Mouse (Mus musculus) kidney, embryonic 16.5 days (tissue): ENCODE measurements around the gene Lrrc55. TPM values are rescaled to one million over a fixed set of nuclear protein-coding genes. Genes with fewer than 3 reads are reported as not detected.

Source experiments
- ATAC-seq: fragments of 200-750 bp; cut with Nextera tagmentation; 2 replicates; pipeline ENCODE4 v1.8.0; 2017; ENCODE audit warnings: moderate TSS enrichment; ENCODE audit not compliant: low FRiP score, low TSS enrichment
- H3K27ac ChIP-seq: fragments of 300-500 bp; sonication (generic); 2 replicates; pipeline ENCODE4 v1.5.1; 2014; ENCODE audit warnings: low read length
- H3K27me3 ChIP-seq: fragments of 300-500 bp; sonication (generic); 2 replicates; pipeline ENCODE4 v1.6.1; 2014; ENCODE audit warnings: low read length, control low read depth, mixed read lengths; ENCODE audit not compliant: insufficient read depth
- H3K36me3 ChIP-seq: fragments of 300-500 bp; sonication (generic); 2 replicates; pipeline ENCODE4 v1.6.1; 2014; ENCODE audit warnings: low read length, control low read depth, mixed read lengths; ENCODE audit not compliant: insufficient read depth
- H3K4me1 ChIP-seq: fragments of 300-500 bp; sonication (generic); 2 replicates; pipeline ENCODE4 v1.6.1; 2014; ENCODE audit warnings: low read length, control low read depth, mixed read lengths; ENCODE audit not compliant: insufficient read depth
- H3K4me2 ChIP-seq: fragments of 300-500 bp; sonication (generic); replicated peaks from 2 replicates; pipeline ENCODE4 v1.6.1; 2014; ENCODE audit warnings: low read depth, low read length
- H3K4me3 ChIP-seq: fragments of 300-500 bp; sonication (generic); 2 replicates; pipeline ENCODE4 v1.5.1; 2014; ENCODE audit warnings: mild to moderate bottlenecking, low read length
- H3K9ac ChIP-seq: fragments of 300-500 bp; sonication (generic); replicated peaks from 2 replicates; pipeline ENCODE4 v1.6.1; 2014; ENCODE audit warnings: low read length
- H3K9me3 ChIP-seq: fragments of 300-500 bp; sonication (generic); 2 replicates; pipeline ENCODE4 v1.6.1; 2016; ENCODE audit warnings: low read length, control low read depth
- WGBS: fragments of 180-500 bp; shearing (Covaris S2); extraction: QIAGEN DNeasy Blood & Tissue Kit; methylation state at CpG from one replicate; pipeline ENCODE4 v1.1.7; 2014; 5-methylcytosine and 5-hydroxymethylcytosine counted together
- polyA plus RNA-seq: library from polyadenylated mRNA; unstranded; fragments of >200 nt; fragmentation: Nextera tagmentation; extraction: Ambion mirVana; gene quantifications from 2 replicates; pipeline ENCODE4 v1.2.1, GENCODE M21; 2015

Gene Lrrc55
- polyA plus RNA-seq, 1 experiment from 2014 or later = 0.80 TPM

DNA sequence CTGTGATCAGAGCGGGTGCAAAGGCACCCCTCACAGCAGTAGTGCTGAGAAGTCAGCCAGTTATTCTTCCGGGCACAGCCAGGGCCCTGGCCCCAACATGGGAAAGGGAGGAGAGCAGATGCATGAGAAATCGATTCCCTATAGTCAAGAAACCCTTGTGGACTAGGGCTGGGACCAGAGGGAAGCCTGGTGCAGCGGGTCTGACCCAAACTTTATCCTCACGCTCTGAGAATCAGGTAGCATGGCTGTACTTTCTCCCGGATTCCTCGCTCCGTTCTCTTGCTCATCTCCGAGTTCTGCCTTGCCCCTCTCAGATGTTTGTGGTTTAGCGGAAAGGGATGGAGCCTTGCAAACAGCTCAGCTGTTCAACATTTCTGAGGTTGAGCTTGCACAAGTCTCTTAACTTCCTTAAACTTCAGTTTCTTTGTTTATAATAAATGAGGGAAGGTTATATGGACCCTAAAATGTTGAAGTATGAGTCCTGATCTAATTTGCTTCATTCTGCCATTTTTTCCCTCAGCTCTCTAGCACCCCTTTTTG is 59.3 kb downstream of the Lrrc55 start:
- Histone ChIP-seq H3K4me3 (peak overlapping the region; percentile 41), H3K9ac (peak overlapping the region; percentile 59), H3K4me1 (no peaks in the 10 kb centered on the region), H3K36me3 (no peaks in the 10 kb centered on the region), H3K9me3 (no peaks in the 10 kb centered on the region), H3K27ac (peak overlapping the region; percentile 47), H3K4me2 (no peak overlapping the region), H3K27me3 (no peaks in the 10 kb centered on the region)
- no peak for ATAC-seq
- 57% methylated on average over 10 of the region's 10 CpGs for WGBS

DNA sequence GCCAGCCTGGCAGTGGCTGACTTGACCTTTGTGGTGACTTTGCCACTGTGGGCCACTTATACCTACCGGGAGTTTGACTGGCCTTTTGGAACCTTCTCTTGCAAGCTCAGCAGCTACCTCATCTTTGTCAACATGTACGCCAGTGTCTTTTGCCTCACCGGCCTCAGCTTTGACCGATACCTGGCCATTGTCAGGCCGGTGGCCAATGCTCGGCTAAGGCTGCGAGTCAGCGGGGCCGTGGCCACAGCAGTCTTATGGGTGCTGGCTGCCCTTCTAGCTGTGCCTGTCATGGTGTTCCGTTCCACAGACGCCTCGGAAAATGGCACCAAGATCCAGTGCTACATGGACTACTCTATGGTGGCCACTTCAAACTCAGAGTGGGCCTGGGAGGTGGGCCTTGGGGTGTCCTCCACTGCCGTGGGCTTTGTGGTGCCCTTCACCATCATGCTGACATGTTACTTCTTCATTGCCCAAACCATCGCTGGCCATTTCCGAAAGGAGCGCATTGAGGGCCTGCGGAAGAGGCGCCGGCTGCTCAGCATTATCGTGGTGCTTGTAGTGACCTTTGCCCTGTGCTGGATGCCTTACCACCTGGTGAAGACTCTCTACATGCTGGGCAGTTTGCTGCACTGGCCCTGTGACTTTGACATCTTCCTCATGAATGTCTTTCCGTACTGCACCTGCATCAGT is 60.0 kb downstream of the Lrrc55 start:
- peak overlapping the region; percentile 59 for H3K9ac ChIP-seq
- WGBS = 71% methylated on average over 21 of the region's 21 CpGs
- no peaks in the 10 kb centered on the region for H3K9me3 ChIP-seq
- ATAC-seq = no peak
- H3K4me1 ChIP-seq = no peaks in the 10 kb centered on the region
- H3K36me3 ChIP-seq = no peaks in the 10 kb centered on the region
- peak overlapping the region; percentile 7; the same call in 1 of the 2 replicates for H3K4me2 ChIP-seq
- H3K27ac ChIP-seq = peak overlapping the region; percentile 53
- peak overlapping the region; percentile 41 for H3K4me3 ChIP-seq
- H3K27me3 ChIP-seq = no peaks in the 10 kb centered on the region

DNA sequence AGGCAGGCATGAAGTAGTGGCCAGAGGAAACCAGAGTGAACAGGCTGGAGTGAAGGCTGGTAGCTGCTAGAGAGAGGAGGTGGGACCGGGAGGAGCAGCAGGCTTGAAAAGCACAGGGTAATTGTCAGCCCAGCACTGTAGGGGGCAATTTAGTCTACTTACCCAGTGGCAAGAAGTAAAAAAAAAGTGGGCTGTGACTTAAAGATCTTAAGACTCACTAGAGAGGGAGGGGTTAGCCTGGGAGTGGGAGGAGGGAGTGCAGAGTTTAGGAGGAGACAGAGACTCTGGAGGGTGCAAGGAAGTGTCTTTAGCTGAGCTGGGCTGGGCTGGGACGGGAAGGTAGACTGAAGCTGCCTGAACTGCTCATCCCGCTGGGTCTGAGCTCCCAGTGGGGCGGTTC is 60.9 kb downstream of the Lrrc55 start, which contains the start of gene Aplnr:
Gene Aplnr (plus strand): TSS at position 137 of the 400 bp plus-strand sequence.
- 9% methylated on average over 4 of the region's 4 CpGs for WGBS
- 0 out of 2 replicates have a peak, but pooled peaks cover 3% of the 10 kb centered on the region for H3K4me1 ChIP-seq
- ATAC-seq = peak; percentile 64
- no peaks in the 10 kb centered on the region for H3K36me3 ChIP-seq
- no peaks in the 10 kb centered on the region for H3K9me3 ChIP-seq
- H3K27ac ChIP-seq = peak within 1 kb of the TSS; percentile 53
- peak within 1 kb of the TSS; percentile 11 for H3K4me2 ChIP-seq
- peak within 1 kb of the TSS; percentile 41 for H3K4me3 ChIP-seq
- H3K9ac ChIP-seq = peak within 1 kb of the TSS; percentile 59
- H3K27me3 ChIP-seq = no peaks in the 10 kb centered on the region

DNA sequence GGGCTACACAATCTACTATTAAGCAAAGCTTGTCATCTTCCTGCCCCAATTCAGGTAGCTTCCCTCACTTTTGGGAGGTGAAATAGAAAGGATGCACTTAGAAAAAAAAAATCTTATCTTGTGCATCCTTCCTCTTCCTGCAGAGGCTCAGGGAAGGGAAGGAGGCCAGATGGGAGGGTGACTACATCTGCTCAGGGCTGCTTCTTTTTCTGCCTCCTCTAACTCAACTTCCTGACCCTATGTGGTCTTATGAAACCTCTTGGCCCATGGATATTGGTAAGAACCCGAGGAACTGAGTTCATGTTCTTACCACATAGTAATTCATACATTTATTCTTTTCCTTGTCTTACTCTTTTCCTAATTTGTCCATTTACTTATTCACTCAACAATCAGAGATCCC is 61.9 kb downstream of the Lrrc55 start:
- WGBS = 36% methylated on average over 1 of the region's 1 CpGs
- Histone ChIP-seq H3K9me3 (no peaks in the 10 kb centered on the region), H3K27ac (no peak overlapping the region), H3K9ac (no peak overlapping the region), H3K4me2 (no peak overlapping the region), H3K4me1 (0 out of 2 replicates have a peak, but pooled peaks cover 4% of the 10 kb centered on the region), H3K36me3 (no peaks in the 10 kb centered on the region), H3K27me3 (no peaks in the 10 kb centered on the region), H3K4me3 (no peak overlapping the region)
- ATAC-seq = no peak

DNA sequence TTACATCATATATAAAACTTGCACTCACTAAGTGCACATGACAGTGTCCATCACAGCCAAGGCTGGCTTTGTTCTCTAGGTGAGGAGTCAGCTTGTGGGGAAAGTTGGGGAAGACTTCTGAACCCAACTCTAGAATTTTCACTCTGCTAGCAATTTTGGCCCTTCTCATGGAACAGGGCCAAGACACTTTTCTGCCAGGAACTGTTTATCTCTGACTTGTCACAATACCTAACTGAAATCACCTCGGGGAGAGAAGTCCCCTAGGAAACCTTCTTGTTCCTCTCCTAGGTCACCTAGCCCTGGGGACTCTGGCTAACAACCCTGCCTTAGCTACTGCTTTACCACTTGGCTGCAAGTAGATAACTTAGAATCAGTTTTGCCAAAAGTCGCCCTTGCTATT is 64.8 kb downstream of the Lrrc55 start:
- 47% methylated on average over 2 of the region's 2 CpGs for WGBS
- Histone ChIP-seq H3K9ac (no peak overlapping the region), H3K4me3 (no peak overlapping the region), H3K27me3 (no peaks in the 10 kb centered on the region), H3K4me1 (0 out of 2 replicates have a peak, but pooled peaks cover 4% of the 10 kb centered on the region), H3K9me3 (no peaks in the 10 kb centered on the region), H3K36me3 (no peaks in the 10 kb centered on the region), H3K27ac (0 out of 2 replicates have a peak overlapping the region, but pooled peaks have one; percentile 14), H3K4me2 (no peak overlapping the region)
- ATAC-seq = no peak

DNA sequence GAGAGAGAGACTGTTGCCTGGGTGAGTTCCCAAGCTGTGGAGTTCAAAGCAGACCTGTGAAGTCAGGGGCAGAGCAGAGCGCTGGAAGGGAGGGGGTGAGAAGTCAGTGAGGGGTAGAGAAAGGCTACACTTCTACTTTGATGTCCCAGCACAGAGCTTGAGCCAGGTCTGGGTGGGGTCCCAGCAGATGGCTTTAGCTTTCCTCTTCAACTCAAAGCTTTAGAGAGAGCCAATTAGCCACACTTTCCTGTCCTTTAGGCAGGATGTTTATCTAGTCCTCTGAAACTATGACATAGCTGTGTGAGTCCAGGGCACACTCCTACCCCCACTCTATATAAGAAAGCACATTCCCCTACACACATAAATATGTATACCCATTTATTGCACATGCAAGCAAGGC is 65.3 kb downstream of the Lrrc55 start:
- H3K4me2 ChIP-seq = no peak overlapping the region
- no peaks in the 10 kb centered on the region for H3K27me3 ChIP-seq
- no peaks in the 10 kb centered on the region for H3K36me3 ChIP-seq
- WGBS = 0% methylated on average over 1 of the region's 1 CpGs
- H3K27ac ChIP-seq = no peak overlapping the region
- peak; percentile 36; the same call in 1 of the 2 replicates for ATAC-seq
- 0 out of 2 replicates have a peak, but pooled peaks cover 4% of the 10 kb centered on the region for H3K4me1 ChIP-seq
- H3K9ac ChIP-seq = no peak overlapping the region
- H3K9me3 ChIP-seq = no peaks in the 10 kb centered on the region
- H3K4me3 ChIP-seq = no peak overlapping the region

DNA sequence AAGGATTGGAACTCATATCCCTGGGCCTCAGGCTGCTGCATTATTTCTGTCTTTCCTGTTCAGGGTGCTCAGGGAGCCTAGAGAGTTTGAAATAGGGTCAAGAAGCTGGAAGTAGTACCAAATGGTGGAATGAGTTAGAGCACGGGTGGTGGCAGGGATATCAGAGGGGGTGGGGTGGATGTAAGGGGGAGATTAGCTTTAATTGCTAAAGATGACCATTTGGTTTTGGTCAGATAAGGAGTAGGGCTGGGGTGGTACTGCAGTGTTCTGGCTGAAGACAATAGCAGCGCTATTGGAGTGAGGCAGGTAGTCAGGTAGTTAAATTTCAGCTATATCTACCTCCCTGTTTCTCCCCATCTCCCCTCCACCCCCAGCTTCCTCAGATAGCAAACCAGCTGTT is 65.8 kb downstream of the Lrrc55 start:
- H3K4me2 ChIP-seq = no peak overlapping the region
- no peak overlapping the region; the same call in 1 of the 2 replicates for H3K27ac ChIP-seq
- H3K9me3 ChIP-seq = no peaks in the 10 kb centered on the region
- H3K4me3 ChIP-seq = no peak overlapping the region
- no peaks in the 10 kb centered on the region for H3K36me3 ChIP-seq
- no peak overlapping the region for H3K9ac ChIP-seq
- H3K27me3 ChIP-seq = no peaks in the 10 kb centered on the region
- no peak for ATAC-seq
- 0 out of 2 replicates have a peak, but pooled peaks cover 4% of the 10 kb centered on the region for H3K4me1 ChIP-seq
- 24% methylated on average over 2 of the region's 2 CpGs for WGBS

DNA sequence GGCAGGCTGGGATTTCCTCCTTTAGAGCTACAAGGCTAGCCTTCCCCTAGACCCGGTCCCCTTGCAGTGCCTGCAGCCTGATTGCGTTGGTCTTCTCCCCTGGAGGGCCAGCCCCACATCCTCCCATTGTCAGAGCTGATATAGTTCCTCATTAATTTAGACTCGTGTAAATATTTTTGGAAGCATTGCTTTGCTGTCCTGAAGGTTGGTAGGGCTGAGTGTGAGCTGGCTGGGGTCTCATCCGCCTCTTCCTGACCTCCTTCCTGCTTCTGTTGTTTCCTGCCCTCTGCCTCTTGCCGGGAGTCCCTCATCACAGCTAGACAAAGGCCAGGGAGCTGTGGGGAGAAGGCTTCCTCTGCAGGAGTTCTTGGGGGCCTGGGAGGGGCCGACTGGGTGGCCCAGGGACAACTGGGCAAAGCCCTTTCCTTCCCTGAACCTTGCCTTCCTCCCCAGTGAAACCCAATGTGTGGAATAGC is 67.5 kb downstream of the Lrrc55 start:
- 25% methylated on average over 6 of the region's 6 CpGs for WGBS
- Histone ChIP-seq H3K27me3 (no peaks in the 10 kb centered on the region), H3K27ac (peak overlapping the region; percentile 82), H3K9ac (no peak overlapping the region), H3K9me3 (no peaks in the 10 kb centered on the region), H3K4me2 (no peak overlapping the region), H3K4me3 (no peak overlapping the region), H3K36me3 (no peaks in the 10 kb centered on the region), H3K4me1 (0 out of 2 replicates have a peak, but pooled peaks cover 4% of the 10 kb centered on the region)
- peak; percentile 83 for ATAC-seq

DNA sequence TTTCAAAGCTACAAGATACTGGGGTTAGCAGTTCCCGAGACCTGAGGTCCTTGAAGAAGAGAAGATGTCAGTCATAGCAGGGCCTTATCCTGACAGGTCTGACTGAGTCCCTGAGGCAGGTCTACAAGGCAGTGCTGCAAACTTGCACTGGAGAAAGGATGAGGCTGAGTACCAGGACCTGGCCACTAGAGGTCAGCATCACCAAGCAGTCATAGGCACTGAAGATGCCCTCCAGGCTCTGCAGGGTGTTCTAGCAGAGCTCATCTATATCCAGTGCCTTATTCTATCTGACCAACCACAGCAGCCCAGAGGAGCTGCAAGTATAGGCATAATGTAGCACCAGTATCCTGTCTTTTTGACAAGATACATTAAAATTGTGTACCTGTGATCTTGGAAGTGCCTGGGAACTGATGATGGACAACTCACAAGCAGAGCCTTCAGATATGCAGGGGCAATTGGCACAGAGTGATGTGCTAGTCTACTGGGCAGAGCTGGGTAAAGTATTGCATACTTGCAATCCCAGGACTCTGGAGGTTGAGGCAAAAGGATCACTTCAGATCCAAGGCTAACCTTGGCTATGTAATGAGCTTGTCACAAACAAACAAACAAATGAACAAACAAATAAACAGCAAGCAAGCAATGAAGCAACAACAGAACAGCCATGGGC is 73.0 kb downstream of the Lrrc55 start:
- Histone ChIP-seq H3K9ac (no peak overlapping the region), H3K36me3 (no peaks in the 10 kb centered on the region), H3K27ac (no peak overlapping the region), H3K4me2 (no peak overlapping the region), H3K9me3 (no peaks in the 10 kb centered on the region), H3K4me3 (no peak overlapping the region), H3K4me1 (no peaks in the 10 kb centered on the region), H3K27me3 (no peaks in the 10 kb centered on the region)
- peak; percentile 93 for ATAC-seq
- WGBS = 32% methylated on average over 1 of the region's 1 CpGs
